Mouse (Mus musculus) embryonic fibroblast, embryonic 13.5 days (primary cell): ENCODE results near the gene Nle1.

Experiments used
- CTCF ChIP-seq: IDR thresholded peaks from 2 replicates; pipeline ENCODE4 v1.5.1; 2011; ENCODE audit warnings: mild to moderate bottlenecking, control low read depth, low read length, moderate library complexity, borderline replicate concordance; ENCODE audit not compliant: insufficient read depth
- POLR2A ChIP-seq: IDR thresholded peaks from 2 replicates; pipeline ENCODE4 v1.6.1; 2011; ENCODE audit warnings: low read depth, mild to moderate bottlenecking, control low read depth, low read length, moderate library complexity

GRCm38 (mm10) chr11:82852540-82852939 lies 55.7 kb downstream of the Nle1 start:
- TF ChIP-seq POLR2A (no peak), CTCF (no peak)
